Mouse (Mus musculus): ENCODE measurements around the gene Trim29.

DNA sequence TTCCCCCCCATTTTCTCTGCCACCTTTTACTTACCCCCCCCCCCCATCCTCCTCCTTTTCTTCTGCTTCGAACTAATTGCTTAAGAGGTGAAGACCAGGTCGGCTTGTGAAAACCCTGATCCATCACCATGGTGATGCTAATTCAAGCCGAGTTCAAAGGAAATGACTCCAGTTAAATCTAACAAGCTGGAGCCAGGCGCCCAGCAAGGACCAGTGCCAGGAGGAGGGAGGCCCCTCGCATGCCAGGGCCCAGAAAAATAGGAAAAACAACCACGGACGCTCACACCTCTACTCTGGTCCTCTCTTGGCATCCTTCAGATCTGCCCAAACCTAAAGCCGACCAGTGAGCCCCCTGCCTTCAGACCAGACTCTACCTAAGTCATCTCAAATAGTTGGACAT, 41.5 kb upstream of the Trim29 start:
- TF ChIP-seq POLR2AphosphoS5 (IDR thresholded peaks at IDR 0.05; ENCODE audit: borderline replicate concordance, low read depth, low read length) (no peak), EP300 (IDR thresholded peaks at IDR 0.05; ENCODE audit: low read depth in 1 of 2, low read length in 2 of 2) (no peak), CTCF (IDR thresholded peaks at IDR 0.05 in 2 of 3, conservative IDR thresholded peaks at IDR 0.05 in 1 of 3; ENCODE audit: control insufficient read depth in 1 of 3, insufficient read depth in 1 of 3, low read depth in 2 of 3, low read length in 3 of 3, poor library complexity in 1 of 3, severe bottlenecking in 1 of 3) (no peak)

Measured in MEL (cell line).